Mouse (Mus musculus): ENCODE data around the gene Ing4.

Gene Ing4

DNA sequence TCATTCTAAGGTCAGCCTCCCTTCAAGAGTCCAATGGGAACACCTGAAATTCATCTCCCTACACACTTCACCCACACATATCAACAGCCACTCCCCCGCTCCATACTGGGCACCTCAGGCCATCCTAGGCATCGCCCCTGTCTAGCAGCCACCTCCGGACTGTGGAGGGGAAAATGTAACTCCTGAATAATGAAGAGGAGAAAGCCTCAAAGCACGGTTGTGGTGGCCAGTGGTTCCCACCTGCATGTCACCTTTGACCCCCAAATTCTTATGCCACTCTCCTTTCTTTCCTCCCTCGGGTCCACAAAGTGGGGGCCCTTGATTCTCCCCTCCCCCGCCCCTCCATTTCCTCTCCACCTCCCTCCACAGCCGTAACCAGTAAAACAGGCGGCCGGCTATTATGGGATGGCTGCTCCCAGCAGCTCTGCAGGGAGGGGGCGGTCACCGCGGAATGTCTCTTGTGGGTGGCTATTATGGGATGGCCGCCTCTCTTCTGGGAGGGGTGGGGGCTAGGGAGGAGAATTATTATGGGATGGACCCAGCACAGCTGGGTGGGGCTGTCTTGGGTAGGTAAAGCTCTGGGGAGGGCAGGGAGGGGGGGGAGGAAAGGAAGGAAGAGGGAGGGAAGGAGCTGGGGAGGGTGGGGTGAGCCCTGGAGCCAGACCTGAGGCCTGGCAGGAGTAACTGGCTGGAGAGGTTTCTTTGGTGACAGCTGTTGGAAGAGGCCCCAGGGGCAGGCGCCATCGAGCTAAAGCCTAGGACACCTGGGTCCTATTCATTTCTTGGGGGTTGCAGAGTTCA, 50.2 kb downstream of the Ing4 start:
- DNase-seq (ENCODE audit: extremely low read depth, low read depth, low spot score), result no peak

DNA sequence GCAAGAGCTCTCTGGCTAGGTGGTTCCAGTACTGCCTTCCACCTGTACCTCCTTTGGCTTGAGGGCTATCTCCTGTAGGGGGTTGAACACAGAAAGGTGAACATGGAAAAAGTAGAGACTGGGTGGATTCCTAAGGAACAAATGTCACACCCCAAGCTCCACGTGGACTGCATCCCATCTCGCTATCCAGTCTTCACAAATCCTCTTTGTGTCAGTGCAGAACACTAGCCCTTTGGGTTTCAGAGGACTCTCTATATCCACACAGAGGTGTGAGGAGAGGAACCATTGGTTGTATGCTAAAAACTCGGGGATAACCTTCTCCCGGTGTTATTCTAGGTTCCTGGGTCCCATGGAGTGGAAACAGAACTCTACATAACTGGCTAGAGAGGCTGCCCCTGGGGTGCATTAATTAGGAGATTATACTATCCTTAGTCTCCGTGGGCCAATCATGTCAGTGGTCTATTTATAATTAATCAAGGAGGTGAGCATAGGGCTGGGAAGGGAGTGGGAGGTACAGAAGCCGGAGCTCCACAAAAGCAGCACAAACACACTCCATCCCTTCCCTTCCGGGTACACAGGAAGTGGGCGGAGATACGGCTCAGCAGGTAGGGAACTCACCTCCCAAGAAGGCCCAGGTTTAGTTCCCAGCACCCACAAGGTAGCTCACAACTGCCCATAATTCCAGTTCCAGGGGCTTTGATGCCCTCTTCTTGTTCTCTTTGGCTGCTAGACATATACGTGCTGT, 51.0 kb downstream of the Ing4 start:
- no peak for DNase-seq (ENCODE audit: extremely low read depth, low read depth, low spot score)

DNA sequence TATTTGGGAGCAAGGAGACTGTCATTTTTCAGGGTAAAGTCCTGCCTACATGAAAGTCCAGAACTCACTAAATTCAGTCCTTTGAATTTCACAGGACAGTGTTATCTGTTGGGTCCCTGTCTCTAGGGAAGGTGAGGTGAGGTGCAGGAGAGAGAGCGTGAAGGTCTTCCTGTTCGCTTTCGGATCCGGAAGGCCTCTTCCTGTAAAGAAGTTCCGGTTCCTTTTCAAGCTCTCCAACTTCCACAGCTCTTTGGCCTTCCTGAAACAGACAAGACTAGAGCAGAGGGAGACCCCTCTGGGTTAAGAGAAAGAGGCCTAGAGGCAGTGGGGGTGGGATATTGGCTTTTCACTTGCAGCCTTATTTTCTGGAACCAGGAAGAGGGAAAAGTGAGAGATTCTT, 52.8 kb downstream of the Ing4 start:
- DNase-seq (ENCODE audit: extremely low read depth, low read depth, low spot score), result no peak

DNA sequence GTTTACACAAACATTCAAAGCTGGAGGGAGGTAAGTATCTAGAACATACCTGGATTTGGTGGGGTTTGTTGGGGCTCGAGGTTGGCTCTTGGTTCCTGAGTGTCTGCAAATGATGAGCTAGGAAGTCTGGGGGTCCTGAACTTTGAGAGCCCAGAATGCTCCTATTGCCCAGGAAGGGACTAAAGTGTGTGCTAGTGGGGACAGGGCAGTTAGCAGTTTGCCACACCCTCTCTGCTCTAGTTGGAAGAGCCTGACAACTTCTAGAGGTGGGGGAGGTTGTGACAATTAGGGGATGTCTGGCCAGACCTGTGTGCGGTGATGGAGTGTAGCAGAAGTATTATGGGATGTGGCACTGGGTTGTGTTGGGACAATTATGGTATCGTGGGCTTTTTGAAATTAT, 55.3 kb downstream of the Ing4 start:
- no peak for DNase-seq (ENCODE audit: extremely low read depth, low read depth, low spot score)

DNA sequence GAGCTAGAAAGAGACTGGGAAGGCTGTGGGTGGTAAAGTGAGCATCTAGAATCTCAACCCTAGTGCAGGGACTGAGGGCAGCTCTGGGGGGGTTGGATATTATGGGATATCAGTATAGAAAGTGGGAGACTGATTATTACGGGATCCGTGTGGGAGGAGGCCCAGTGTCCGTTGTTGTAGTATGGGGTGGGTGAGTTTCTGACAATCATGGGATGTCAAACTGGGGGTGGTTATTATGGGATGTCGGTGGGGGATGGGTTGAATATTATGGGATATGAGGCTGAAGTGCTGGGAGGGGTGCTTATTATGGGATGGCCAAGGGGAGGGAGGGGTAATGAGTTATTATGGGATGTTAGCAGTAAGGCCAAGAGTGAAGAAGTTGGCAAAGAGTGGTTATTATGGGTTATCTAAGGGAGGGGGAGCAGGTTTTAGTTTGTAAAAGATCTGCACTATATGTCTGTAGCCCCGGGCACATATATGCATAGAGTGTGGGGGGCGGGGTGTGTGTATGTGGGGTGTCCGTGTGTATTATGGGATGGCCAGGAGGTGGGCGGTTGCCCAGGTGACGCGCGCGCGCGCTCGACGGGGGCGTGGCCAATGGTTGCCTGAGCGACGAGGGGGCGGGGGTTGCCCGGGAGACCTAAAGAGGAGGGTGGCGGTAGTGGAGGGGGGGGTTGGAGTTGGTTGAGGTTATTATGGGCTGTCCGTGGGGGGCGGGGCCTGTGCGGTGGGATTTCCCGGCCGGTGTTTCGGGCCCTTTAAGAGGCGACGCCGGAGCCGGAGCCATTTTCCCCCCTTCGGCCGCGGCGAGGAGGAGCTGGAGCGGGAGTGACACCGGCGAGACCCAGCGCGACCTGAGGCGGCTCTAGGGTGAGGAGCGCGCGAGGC, 56.1 kb downstream of the Ing4 start, which contains the start of gene Chd4:
Chd4 (plus strand) TSS at position 591 of the 888 bp plus-strand sequence.
- no peak for DNase-seq (ENCODE audit: extremely low read depth, low read depth, low spot score)

DNA sequence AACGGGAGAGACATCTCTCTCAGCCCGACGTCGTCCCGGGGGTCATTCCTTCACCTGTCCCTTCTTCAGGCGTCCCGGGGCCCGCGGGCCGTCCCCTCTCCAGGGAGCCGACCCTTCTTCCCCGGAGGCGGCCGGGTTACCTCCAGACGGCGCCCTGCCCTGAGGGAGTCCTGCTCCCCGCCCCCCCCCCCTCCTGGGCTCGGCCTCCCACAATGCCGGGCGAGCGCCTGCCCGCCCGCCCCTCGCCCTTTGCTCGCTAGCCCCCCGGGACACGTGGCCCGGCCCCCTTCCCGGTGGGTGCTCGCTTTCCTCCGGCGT, 56.7 kb downstream of the Ing4 start:
- DNase-seq (ENCODE audit: extremely low read depth, low read depth, low spot score), result no peak

DNA sequence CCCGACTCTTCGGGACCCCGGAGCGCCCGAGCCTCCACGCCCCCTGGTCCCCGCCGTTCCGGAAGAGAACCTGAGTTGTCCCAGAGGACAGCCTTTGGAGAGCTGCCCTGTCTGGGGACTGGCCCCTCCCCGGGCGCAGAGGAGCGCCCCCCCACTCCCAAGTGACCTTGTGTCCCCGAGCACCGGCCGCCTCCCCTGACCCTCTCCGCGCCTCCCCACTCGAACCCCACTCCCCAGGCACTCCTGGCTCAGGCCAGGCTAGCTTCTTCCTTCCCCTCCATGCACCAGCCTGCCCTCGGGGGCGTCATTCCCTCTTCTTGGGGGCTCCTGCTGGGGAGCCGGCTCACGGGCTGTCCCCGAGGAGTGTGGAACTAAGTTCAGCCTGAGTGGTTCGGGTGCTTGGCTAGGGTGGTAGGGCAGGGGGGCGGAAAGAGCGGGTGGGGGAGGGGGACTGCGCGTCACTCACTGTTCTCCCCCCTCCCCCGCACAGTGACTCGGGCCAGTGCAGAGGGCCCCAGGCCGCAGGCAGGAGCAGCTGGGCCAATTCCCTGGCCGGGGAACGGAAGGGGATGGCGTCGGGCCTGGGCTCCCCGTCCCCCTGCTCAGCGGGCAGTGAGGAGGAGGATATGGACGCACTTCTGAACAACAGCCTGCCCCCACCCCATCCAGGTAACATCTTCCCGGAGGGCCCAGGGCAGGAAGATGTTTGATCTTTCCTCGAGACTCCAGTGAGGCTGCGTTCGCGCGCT, 57.2 kb downstream of the Ing4 start:
- DNase-seq (ENCODE audit: extremely low read depth, low read depth, low spot score), result no peak

DNA sequence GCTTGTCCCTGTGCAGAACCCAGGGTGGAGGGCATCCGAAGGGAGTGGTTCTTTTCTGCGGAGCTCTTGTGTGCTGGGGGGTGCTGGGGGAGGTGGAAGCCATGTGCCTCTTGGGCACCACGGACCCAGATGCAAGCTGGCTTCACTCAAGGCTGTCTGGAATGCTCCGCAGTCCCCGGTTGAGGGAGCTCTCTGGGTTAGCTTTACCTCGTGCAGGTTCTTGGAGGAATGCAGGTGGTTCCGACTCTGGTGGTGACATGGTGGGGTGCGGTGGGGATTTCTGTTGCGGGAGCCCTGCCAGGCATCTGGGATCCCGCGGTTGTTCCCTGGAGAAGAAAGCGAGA, 57.8 kb downstream of the Ing4 start:
- DNase-seq (ENCODE audit: extremely low read depth, low read depth, low spot score), result no peak

DNA sequence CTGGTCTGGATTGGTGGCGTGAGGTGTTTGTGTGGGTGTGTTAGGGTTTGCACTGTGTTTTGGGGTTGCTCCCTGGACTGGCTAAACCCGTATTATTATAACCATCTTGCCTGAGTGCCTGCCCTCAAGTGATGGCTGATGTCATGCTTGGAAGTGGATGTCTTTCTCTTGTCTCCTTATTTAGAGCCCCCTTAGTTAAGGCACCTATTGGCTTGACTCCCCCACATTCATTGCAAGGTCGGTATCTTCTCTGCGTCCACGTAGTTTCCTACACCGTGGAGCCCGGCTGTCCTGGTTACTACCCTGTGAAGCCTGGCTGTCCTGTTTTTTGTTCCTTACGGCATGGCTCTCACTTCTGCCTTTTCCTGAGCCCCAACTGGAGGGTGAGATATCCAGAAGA, 58.4 kb downstream of the Ing4 start:
- no peak for DNase-seq (ENCODE audit: extremely low read depth, low read depth, low spot score)

DNA sequence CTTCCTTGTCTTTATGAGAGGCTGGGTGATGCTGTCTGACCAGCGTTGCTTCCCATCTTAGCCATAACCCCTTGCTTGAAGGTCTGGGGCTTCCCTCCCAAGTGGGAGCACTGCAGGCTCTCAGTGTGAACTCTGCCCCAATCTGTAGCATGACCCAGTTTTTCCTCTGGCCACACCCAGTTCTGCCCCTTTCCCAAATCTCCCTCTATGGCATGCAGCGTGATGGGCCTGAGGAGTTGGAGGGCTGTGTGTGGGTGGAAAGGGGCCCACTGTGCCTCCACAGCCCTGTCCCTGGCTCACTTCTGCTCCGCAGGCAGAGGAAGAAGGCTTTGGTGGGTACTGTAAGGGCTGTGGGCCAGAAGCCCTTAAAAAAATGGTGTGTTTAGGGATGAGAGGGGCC, 59.0 kb downstream of the Ing4 start:
- no peak for DNase-seq (ENCODE audit: extremely low read depth, low read depth, low spot score)
